ENCODE assay signal across 18 mouse cellular contexts in genomic region chr1:121419569-121420265, GRCm38 (mm10). TPM values are rescaled to one million over a fixed set of nuclear protein-coding genes. Genes with fewer than 3 reads are reported as not detected.
DNase-seq lines count a peak whose midpoint lies in the region; ATAC-seq and TF ChIP-seq lines count a peak whose summit lies in the region.
"Had no signal": no experiment of that assay in that cellular context is flagged by ENCODE, and none has a peak within 500 bp of the region (broad histone marks: within the 10 kb centered on the region; RNA-seq: fewer than 3 reads in every experiment).

No protein-coding gene starts in this region.

- TF ChIP-seq CTCF in CH12.LX (conservative IDR thresholded peaks at IDR 0.05 in 1 of 2, IDR thresholded peaks at IDR 0.05 in 1 of 2; ENCODE audit: low read depth in 2 of 2, low read length in 2 of 2), result no peak

- no peak for TF ChIP-seq RAD21 in CH12.LX (IDR thresholded peaks at IDR 0.05; ENCODE audit: low read depth, low read length)

- H3K9ac ChIP-seq in CH12.LX (ENCODE audit: insufficient read depth, low read depth), result no peak overlapping the region; the same call in 1 of the 2 replicates
- no peak overlapping the region for H3K9ac ChIP-seq in hindbrain, embryonic 12.5 days

- 88% methylated on average over 12 of the region's 12 CpGs for WGBS in hindbrain, embryonic 12.5 days

- dilution Hi-C loops in CH12.LX (cut with MboI; ENCODE audit: extremely low pct_ligation_motif_present, extremely low pct_unique_long_range_greater_than_20kb, low sequenced_read_pairs), result no loop called here

- in situ Hi-C loops in CH12.LX (cut with MboI; ENCODE audit: low pct_ligation_motif_present, low pct_unique_long_range_greater_than_20kb, low sequenced_read_pairs), result loop anchor here (25.0 kb wide), 1 partner anchor 832 kb away; no protein-coding TSS in a partner anchor

- TF ChIP-seq EP300 in CH12.LX (IDR thresholded peaks at IDR 0.05; ENCODE audit: low read length), result no peak

- H3K36me3 ChIP-seq in CH12.LX (replicated peaks in 1 of 2; ENCODE audit: control insufficient read depth in 1 of 2, insufficient read depth in 1 of 2, low read length in 1 of 2), result no peaks in the 10 kb centered on the region
- no peaks in the 10 kb centered on the region for H3K36me3 ChIP-seq in hindbrain, embryonic 12.5 days
- H3K36me3 ChIP-seq: G1E had no signal

- no peak overlapping the region for H3K4me3 ChIP-seq in CH12.LX (replicated peaks in 1 of 3; ENCODE audit: low read depth in 2 of 3, low read length in 2 of 3, poor library complexity in 1 of 3)
- no peak overlapping the region for H3K4me3 ChIP-seq in hindbrain, embryonic 12.5 days

- ATAC-seq in hindbrain, embryonic 12.5 days (ENCODE audit: low FRiP score), result no peak
- ATAC-seq: Patski had no signal

- no peaks in the 10 kb centered on the region for H3K27me3 ChIP-seq in CH12.LX (replicated peaks)
- H3K27me3 ChIP-seq in hindbrain, embryonic 12.5 days, result no peaks in the 10 kb centered on the region

- no peak for DNase-seq in CH12.LX (ENCODE audit: extremely low read depth)
- peak; percentile 68 for DNase-seq in ES-CJ7 (ENCODE audit: low read depth, low spot score)
- peak; percentile 56 for DNase-seq in R1 (ENCODE audit: low read depth, low spot score)
- peak; percentile 74 for DNase-seq in ZHBTc4 (ENCODE audit: low read depth, low spot score)
- no peak for DNase-seq in layer of hippocampus, postnatal 14 days (ENCODE audit: low spot score in 2 of 2)
- no peak for DNase-seq in kidney, postnatal 36 days
- DNase-seq in heart, adult 8-10 months (ENCODE audit: low spot score), result no peak
- DNase-seq: adrenal gland, adult 2 months; adrenal gland, adult 8-10 months; adrenal gland, postnatal 25 days; cerebellum, adult 11 months; cerebellum, adult 11-12 months; cerebellum, adult 2 months; cerebellum, adult 8-10 months; cerebellum, adult 9-10 months had no signal

- peaks cover 2 to 17% of the 10 kb centered on the region in 2 experiments for H3K4me1 ChIP-seq in CH12.LX (ENCODE audit: control insufficient read depth in 1 of 2, insufficient read depth in 2 of 2)
- no peaks in the 10 kb centered on the region for H3K4me1 ChIP-seq in hindbrain, embryonic 12.5 days

- no peaks in the 10 kb centered on the region for H3K79me2 ChIP-seq in CH12.LX (replicated peaks; ENCODE audit: control insufficient read depth, extremely low read depth, insufficient read depth, poor library complexity, severe bottlenecking)

- H3K4me2 ChIP-seq in CH12.LX (ENCODE audit: insufficient read depth, low read depth, poor library complexity, severe bottlenecking), result peak overlapping the region; percentile 5; the same call in 1 of the 2 replicates
- H3K4me2 ChIP-seq in hindbrain, embryonic 12.5 days (replicated peaks), result no peak overlapping the region

- H3K27ac ChIP-seq in CH12.LX (ENCODE audit: insufficient read depth, low read depth), result no peak overlapping the region
- H3K27ac ChIP-seq in hindbrain, embryonic 12.5 days, result no peak overlapping the region

- TF ChIP-seq POLR2A in CH12.LX (IDR thresholded peaks at IDR 0.05; ENCODE audit: low read depth, low read length), result 0 out of 2 replicates have a peak, but pooled peaks have one; percentile 18

- H3K9me3 ChIP-seq in CH12.LX (replicated peaks; ENCODE audit: low read length), result no peaks in the 10 kb centered on the region
- H3K9me3 ChIP-seq in hindbrain, embryonic 12.5 days (replicated peaks), result no peaks in the 10 kb centered on the region
- H3K9me3 ChIP-seq: G1E had no signal

TF ChIP-seq in CH12.LX, 34 proteins besides CTCF, POLR2A, EP300 and RAD21:
- TF ChIP-seq USF2 (conservative IDR thresholded peaks at IDR 0.05; ENCODE audit: low read depth, low read length), result peak; percentile 90
- TF ChIP-seq KAT2A (IDR thresholded peaks at IDR 0.05; ENCODE audit: insufficient replicate concordance, low read length), result no peak
- TF ChIP-seq UBTF (IDR thresholded peaks at IDR 0.05; ENCODE audit: low read depth, low read length), result no peak
- TF ChIP-seq ELF1 (IDR thresholded peaks at IDR 0.05; ENCODE audit: low read depth, low read length), result no peak
- TF ChIP-seq TBP (conservative IDR thresholded peaks at IDR 0.05; ENCODE audit: low read depth, low read length), result no peak
- no peak for TF ChIP-seq MYC (IDR thresholded peaks at IDR 0.05; ENCODE audit: low read depth, low read length)
- no peak for TF ChIP-seq SMC3 (IDR thresholded peaks at IDR 0.05; ENCODE audit: low read depth, low read length)
- TF ChIP-seq CHD1 (IDR thresholded peaks at IDR 0.05; ENCODE audit: low read depth, low read length), result no peak
- TF ChIP-seq ZMIZ1 (IDR thresholded peaks at IDR 0.05; ENCODE audit: low read depth, low read length), result no peak
- TF ChIP-seq MXI1 (IDR thresholded peaks at IDR 0.05; ENCODE audit: low read depth, low read length), result no peak
- TF ChIP-seq ETS1 (conservative IDR thresholded peaks at IDR 0.05; ENCODE audit: low read depth, low read length), result no peak
- no peak for TF ChIP-seq JUND (conservative IDR thresholded peaks at IDR 0.05; ENCODE audit: low read depth, low read length)
- TF ChIP-seq JUN (IDR thresholded peaks at IDR 0.05; ENCODE audit: insufficient read depth, low read depth, low read length), result no peak
- no peak for TF ChIP-seq HCFC1 (IDR thresholded peaks at IDR 0.05; ENCODE audit: low read depth, low read length)
- TF ChIP-seq ZNF384 (IDR thresholded peaks at IDR 0.05; ENCODE audit: low read depth, low read length), result no peak
- TF ChIP-seq ZKSCAN1 (IDR thresholded peaks at IDR 0.05; ENCODE audit: borderline replicate concordance, low read depth, low read length), result no peak
- no peak for TF ChIP-seq PAX5 (IDR thresholded peaks at IDR 0.05; ENCODE audit: low read length)
- no peak for TF ChIP-seq MEF2A (IDR thresholded peaks at IDR 0.05; ENCODE audit: borderline replicate concordance, low read depth, low read length)
- no peak for TF ChIP-seq NELFE (IDR thresholded peaks at IDR 0.05; ENCODE audit: low read depth, low read length)
- TF ChIP-seq POLR2AphosphoS2 (IDR thresholded peaks at IDR 0.05; ENCODE audit: low read depth, low read length), result no peak
- TF ChIP-seq MAZ (IDR thresholded peaks at IDR 0.05; ENCODE audit: low read depth, low read length), result no peak
- no peak for TF ChIP-seq E2F4 (IDR thresholded peaks at IDR 0.05; ENCODE audit: insufficient replicate concordance, low read depth, low read length)
- no peak for TF ChIP-seq ZC3H11A (IDR thresholded peaks at IDR 0.05; ENCODE audit: low read depth, low read length)
- no peak for TF ChIP-seq MAFK (IDR thresholded peaks at IDR 0.05; ENCODE audit: insufficient replicate concordance, low read length)
- TF ChIP-seq BHLHE40 (IDR thresholded peaks at IDR 0.05; ENCODE audit: low read depth, low read length), result peak; percentile 82
- no peak for TF ChIP-seq GABPA (IDR thresholded peaks at IDR 0.05; ENCODE audit: insufficient replicate concordance, low read depth, low read length)
- no peak for TF ChIP-seq SIN3A (IDR thresholded peaks at IDR 0.05; ENCODE audit: low read length)
- no peak for TF ChIP-seq CHD2 (IDR thresholded peaks at IDR 0.05; ENCODE audit: low read length)
- no peak for TF ChIP-seq TCF12 (IDR thresholded peaks at IDR 0.05; ENCODE audit: low read depth, low read length)
- TF ChIP-seq IRF4 (IDR thresholded peaks at IDR 0.05; ENCODE audit: low read depth, low read length), result no peak
- TF ChIP-seq RCOR1 (conservative IDR thresholded peaks at IDR 0.05; ENCODE audit: low read depth, low read length), result no peak
- no peak for TF ChIP-seq NRF1 (IDR thresholded peaks at IDR 0.05; ENCODE audit: low read depth, low read length)
- peak; percentile 86 for TF ChIP-seq USF1 (IDR thresholded peaks at IDR 0.05; ENCODE audit: low read depth, low read length)
- TF ChIP-seq MAX (IDR thresholded peaks at IDR 0.05; ENCODE audit: low read length), result peak; percentile 85

RNA-seq across cellular contexts. Expression of gene Ccdc93, which starts 11.1 kb away (rescaled TPM):
- total RNA-seq in CH12.LX (2012; rRNA removed) (21.0 and 21.2 TPM in 2 replicates), CH12.LX (2014; rRNA removed) (23.7 and 25.0 TPM in 2 replicates)
- polyA plus RNA-seq in CH12.LX (2012; ENCODE audit: insufficient read length, low read depth), result 34.0 and 37.2 TPM in 2 replicates
- 10 to 100 TPM; 28.7 to 34.0 TPM for total RNA-seq in layer of hippocampus, postnatal 14 days (2021)
- polyA plus RNA-seq in hindbrain, embryonic 12.5 days (2016; fragmentation: Nextera tagmentation; extraction: Ambion mirVana), result 14.9 and 15.8 TPM in 2 replicates
- total RNA-seq in heart, adult 8-10 months (2022), result 10 to 100 TPM; 12.9 to 16.1 (median 14.4) TPM

Comparison
In these comparisons a context has a peak if more than half of its experiments do, and no peak if none do; other contexts are left out.
1. DNase-seq: peak in ES-CJ7 (single experiment), R1 (single experiment) and ZHBTc4 (single experiment); none in CH12.LX (single experiment), layer of hippocampus, postnatal 14 days (0 of 2), kidney, postnatal 36 days (0 of 2) and heart, adult 8-10 months (single experiment).